Mouse (Mus musculus) midbrain, embryonic 13.5 days (tissue): ENCODE data around the gene Pkhd1. TPM values are rescaled to one million over a fixed set of nuclear protein-coding genes. Genes with fewer than 3 reads are reported as not detected.

ENCODE experiments used
- ATAC-seq: fragments of 200-750 bp; cut with Nextera tagmentation; 2 replicates; pipeline ENCODE4 v1.8.0; 2017; ENCODE audit warnings: mild to moderate bottlenecking, moderate TSS enrichment, moderate library complexity
- H3K27ac ChIP-seq: fragments of 300-500 bp; sonication (generic); 2 replicates; pipeline ENCODE4 v1.5.1; 2015; ENCODE audit warnings: inconsistent platforms, mild to moderate bottlenecking, moderate library complexity
- H3K27me3 ChIP-seq: fragments of 300-500 bp; sonication (generic); 2 replicates; pipeline ENCODE4 v1.6.1; 2015; ENCODE audit warnings: mild to moderate bottlenecking, inconsistent platforms
- H3K36me3 ChIP-seq: fragments of 300-500 bp; sonication (generic); 2 replicates; pipeline ENCODE4 v1.6.1; 2015; ENCODE audit warnings: mild to moderate bottlenecking, inconsistent platforms
- H3K4me1 ChIP-seq: fragments of 300-500 bp; sonication (generic); replicated peaks from 2 replicates; pipeline ENCODE4 v1.6.1; 2015; ENCODE audit warnings: inconsistent platforms
- H3K4me2 ChIP-seq: fragments of 300-500 bp; sonication (generic); replicated peaks from 2 replicates; pipeline ENCODE4 v1.6.1; 2015; ENCODE audit warnings: moderate library complexity, mild to moderate bottlenecking, inconsistent platforms
- H3K4me3 ChIP-seq: fragments of 300-500 bp; sonication (generic); replicated peaks from 2 replicates; pipeline ENCODE4 v1.5.1; 2015; ENCODE audit warnings: mild to moderate bottlenecking, inconsistent platforms
- H3K9ac ChIP-seq: fragments of 300-500 bp; sonication (generic); replicated peaks from 2 replicates; pipeline ENCODE4 v1.6.1; 2015; ENCODE audit warnings: mild to moderate bottlenecking, inconsistent platforms
- H3K9me3 ChIP-seq: fragments of 300-500 bp; sonication (generic); 2 replicates; pipeline ENCODE4 v1.6.1; 2016; ENCODE audit warnings: mild to moderate bottlenecking, inconsistent platforms
- WGBS: fragments of 180-500 bp; shearing (Covaris S2); methylation state at CpG from one replicate; pipeline ENCODE4 v1.1.7; 2015; 5-methylcytosine and 5-hydroxymethylcytosine counted together
- polyA plus RNA-seq: library from polyadenylated mRNA; unstranded; fragments of >200 nt; fragmentation: Nextera tagmentation; extraction: Ambion mirVana; gene quantifications from 2 replicates; pipeline ENCODE4 v1.2.1, GENCODE M21; 2015

Pkhd1 gene
- polyA plus RNA-seq, 1 experiment from 2014 or later: 0.01 TPM

- Histone ChIP-seq H3K27me3 (no peaks in the 10 kb centered on the region), H3K36me3 (no peaks in the 10 kb centered on the region), H3K9me3 (no peaks in the 10 kb centered on the region), H3K4me2 (no peak overlapping the region), H3K27ac (no peak overlapping the region), H3K9ac (no peak overlapping the region), H3K4me1 (no peaks in the 10 kb centered on the region), H3K4me3 (no peak overlapping the region)
- 0 out of 2 replicates have a peak, but pooled peaks have one; percentile 20 for ATAC-seq
- WGBS: 68% methylated on average over 2 of the region's 2 CpGs
Observed at GRCm38 (mm10) chr1:20605489-20605888, 12.4 kb downstream of the Pkhd1 start.

GRCm38 (mm10) chr1:20590488-20590887 is 27.4 kb downstream of the Pkhd1 start:
- no peaks in the 10 kb centered on the region for H3K9me3 ChIP-seq
- H3K27ac ChIP-seq: no peak overlapping the region
- H3K27me3 ChIP-seq: no peaks in the 10 kb centered on the region
- H3K4me3 ChIP-seq: no peak overlapping the region
- H3K36me3 ChIP-seq: no peaks in the 10 kb centered on the region
- no peak for ATAC-seq
- no peak overlapping the region for H3K9ac ChIP-seq
- H3K4me1 ChIP-seq: no peaks in the 10 kb centered on the region
- no peak overlapping the region for H3K4me2 ChIP-seq
- WGBS: 85% methylated on average over 5 of the region's 5 CpGs

- Histone ChIP-seq H3K27me3 (no peaks in the 10 kb centered on the region), H3K4me1 (0 out of 2 replicates have a peak, but pooled peaks cover 2% of the 10 kb centered on the region), H3K4me3 (no peak overlapping the region), H3K4me2 (no peak overlapping the region), H3K27ac (no peak overlapping the region), H3K9me3 (no peaks in the 10 kb centered on the region), H3K36me3 (no peaks in the 10 kb centered on the region), H3K9ac (no peak overlapping the region)
- ATAC-seq: no peak
- WGBS: 91% methylated on average over 5 of the region's 5 CpGs
Observed at GRCm38 (mm10) chr1:20571469-20571868, 46.4 kb downstream of the Pkhd1 start.

GRCm38 (mm10) chr1:20569430-20569829 is 48.4 kb downstream of the Pkhd1 start:
- H3K4me1 ChIP-seq: 0 out of 2 replicates have a peak, but pooled peaks cover 2% of the 10 kb centered on the region
- WGBS: 43% methylated on average over 3 of the region's 3 CpGs
- H3K9ac ChIP-seq: no peak overlapping the region
- H3K4me2 ChIP-seq: no peak overlapping the region
- H3K27ac ChIP-seq: no peak overlapping the region
- ATAC-seq: no peak
- no peaks in the 10 kb centered on the region for H3K9me3 ChIP-seq
- H3K4me3 ChIP-seq: no peak overlapping the region
- no peaks in the 10 kb centered on the region for H3K27me3 ChIP-seq
- H3K36me3 ChIP-seq: no peaks in the 10 kb centered on the region

- no peak for ATAC-seq
- Histone ChIP-seq H3K36me3 (no peaks in the 10 kb centered on the region), H3K4me1 (no peaks in the 10 kb centered on the region), H3K27me3 (no peaks in the 10 kb centered on the region), H3K4me3 (no peak overlapping the region), H3K27ac (no peak overlapping the region), H3K4me2 (no peak overlapping the region), H3K9ac (no peak overlapping the region), H3K9me3 (no peaks in the 10 kb centered on the region)
- WGBS: 97% methylated on average over 6 of the region's 6 CpGs
Observed at GRCm38 (mm10) chr1:20558443-20558842, 59.4 kb downstream of the Pkhd1 start.

GRCm38 (mm10) chr1:20554398-20554797 is 63.5 kb downstream of the Pkhd1 start:
- H3K4me3 ChIP-seq: no peak overlapping the region
- peak; percentile 65 for ATAC-seq
- H3K4me2 ChIP-seq: no peak overlapping the region
- H3K36me3 ChIP-seq: no peaks in the 10 kb centered on the region
- no peaks in the 10 kb centered on the region for H3K4me1 ChIP-seq
- H3K27ac ChIP-seq: no peak overlapping the region
- H3K9me3 ChIP-seq: no peaks in the 10 kb centered on the region
- WGBS: 28% methylated on average over 6 of the region's 6 CpGs
- no peak overlapping the region for H3K9ac ChIP-seq
- no peaks in the 10 kb centered on the region for H3K27me3 ChIP-seq

GRCm38 (mm10) chr1:20551334-20551733 is 66.5 kb downstream of the Pkhd1 start:
- no peak overlapping the region for H3K4me2 ChIP-seq
- no peak overlapping the region for H3K27ac ChIP-seq
- H3K36me3 ChIP-seq: no peaks in the 10 kb centered on the region
- no peak overlapping the region for H3K4me3 ChIP-seq
- no peaks in the 10 kb centered on the region for H3K9me3 ChIP-seq
- ATAC-seq: no peak
- WGBS: 82% methylated on average over 4 of the region's 4 CpGs
- H3K4me1 ChIP-seq: no peaks in the 10 kb centered on the region
- no peak overlapping the region for H3K9ac ChIP-seq
- no peaks in the 10 kb centered on the region for H3K27me3 ChIP-seq

GRCm38 (mm10) chr1:20544526-20544925 is 73.3 kb downstream of the Pkhd1 start:
- 67% methylated on average over 4 of the region's 4 CpGs for WGBS
- Histone ChIP-seq H3K36me3 (no peaks in the 10 kb centered on the region), H3K4me3 (no peak overlapping the region), H3K27me3 (no peaks in the 10 kb centered on the region), H3K4me2 (no peak overlapping the region), H3K9me3 (no peaks in the 10 kb centered on the region), H3K9ac (no peak overlapping the region), H3K4me1 (no peaks in the 10 kb centered on the region), H3K27ac (no peak overlapping the region)
- no peak for ATAC-seq

- Histone ChIP-seq H3K36me3 (no peaks in the 10 kb centered on the region), H3K4me1 (no peaks in the 10 kb centered on the region), H3K9me3 (no peaks in the 10 kb centered on the region), H3K4me3 (no peak overlapping the region), H3K4me2 (no peak overlapping the region), H3K27me3 (0 out of 2 replicates have a peak, but pooled peaks cover 3% of the 10 kb centered on the region), H3K9ac (no peak overlapping the region), H3K27ac (no peak overlapping the region)
- peak; percentile 74 for ATAC-seq
- 75% methylated on average over 7 of the region's 7 CpGs for WGBS
Observed at GRCm38 (mm10) chr1:20513364-20514084, 104.3 kb downstream of the Pkhd1 start.

GRCm38 (mm10) chr1:20498965-20499364 is 118.9 kb downstream of the Pkhd1 start:
- no peak overlapping the region for H3K4me3 ChIP-seq
- no peaks in the 10 kb centered on the region for H3K9me3 ChIP-seq
- ATAC-seq: no peak
- 84% methylated on average over 1 of the region's 1 CpGs for WGBS
- H3K36me3 ChIP-seq: no peaks in the 10 kb centered on the region
- no peak overlapping the region for H3K27ac ChIP-seq
- no peak overlapping the region for H3K9ac ChIP-seq
- H3K4me1 ChIP-seq: no peaks in the 10 kb centered on the region
- no peaks in the 10 kb centered on the region for H3K27me3 ChIP-seq
- no peak overlapping the region for H3K4me2 ChIP-seq

- no peak overlapping the region for H3K4me3 ChIP-seq
- H3K27me3 ChIP-seq: no peaks in the 10 kb centered on the region
- H3K9ac ChIP-seq: no peak overlapping the region
- no peak for ATAC-seq
- no peak overlapping the region for H3K4me2 ChIP-seq
- no peaks in the 10 kb centered on the region for H3K36me3 ChIP-seq
- H3K4me1 ChIP-seq: no peaks in the 10 kb centered on the region
- no peak overlapping the region for H3K27ac ChIP-seq
- H3K9me3 ChIP-seq: no peaks in the 10 kb centered on the region
- WGBS: 97% methylated on average over 9 of the region's 10 CpGs
Observed at GRCm38 (mm10) chr1:20486087-20486486, 131.8 kb downstream of the Pkhd1 start.

GRCm38 (mm10) chr1:20481843-20482242 is 136.0 kb downstream of the Pkhd1 start:
- WGBS: 87% methylated on average over 4 of the region's 4 CpGs
- H3K36me3 ChIP-seq: no peaks in the 10 kb centered on the region
- H3K27ac ChIP-seq: no peak overlapping the region
- no peak for ATAC-seq
- H3K4me1 ChIP-seq: peaks cover 11% of the 10 kb centered on the region; the same call in 1 of the 2 replicates
- H3K9me3 ChIP-seq: no peaks in the 10 kb centered on the region
- H3K27me3 ChIP-seq: no peaks in the 10 kb centered on the region
- no peak overlapping the region for H3K4me2 ChIP-seq
- H3K9ac ChIP-seq: no peak overlapping the region
- no peak overlapping the region for H3K4me3 ChIP-seq

- Histone ChIP-seq H3K9ac (no peak overlapping the region; the same call in 1 of the 2 replicates), H3K9me3 (no peaks in the 10 kb centered on the region), H3K4me3 (peak overlapping the region; percentile 46), H3K27me3 (no peaks in the 10 kb centered on the region), H3K4me2 (peak overlapping the region; percentile 70), H3K36me3 (no peaks in the 10 kb centered on the region), H3K4me1 (peaks cover 11% of the 10 kb centered on the region; the same call in 1 of the 2 replicates), H3K27ac (peak overlapping the region; percentile 89)
- peak; percentile 50; the same call in 1 of the 2 replicates for ATAC-seq
- 79% methylated on average over 3 of the region's 3 CpGs for WGBS
Observed at GRCm38 (mm10) chr1:20478695-20479094, 139.2 kb downstream of the Pkhd1 start.
